Mouse (Mus musculus) midbrain, embryonic 10.5 days (tissue): ENCODE data around the gene Zfpl1. TPM values are rescaled to one million over a fixed set of nuclear protein-coding genes. Genes with fewer than 3 reads are reported as not detected.
A peak's percentile ranks its signal among the peaks of the same experiment; 100 is the strongest.
"Not testable (repeated sequence)": the region's sequence is repeated elsewhere in the genome, so short reads cannot be mapped to it uniquely, and the experiment has no call there.

Experiments
- DNase-seq: peaks from one replicate; pipeline ENCODE4 v3.0.0-alpha.2; 2017; ENCODE audit warnings: low spot score
- H3K27ac ChIP-seq: fragments of 300-500 bp; sonication (generic); replicated peaks from 2 replicates; pipeline ENCODE4 v1.5.1; 2016; ENCODE audit warnings: mild to moderate bottlenecking
- H3K27me3 ChIP-seq: fragments of 300-500 bp; sonication (generic); 2 replicates; pipeline ENCODE4 v1.6.1; 2016; ENCODE audit warnings: low read depth, mild to moderate bottlenecking; ENCODE audit not compliant: poor library complexity, severe bottlenecking
- H3K36me3 ChIP-seq: fragments of 300-500 bp; sonication (generic); 2 replicates; pipeline ENCODE4 v1.6.1; 2016; ENCODE audit warnings: mild to moderate bottlenecking, moderate library complexity
- H3K4me1 ChIP-seq: fragments of 300-500 bp; sonication (generic); 2 replicates; pipeline ENCODE4 v1.6.1; 2016
- H3K4me3 ChIP-seq: fragments of 300-500 bp; sonication (generic); 2 replicates; pipeline ENCODE4 v1.5.1; 2016; ENCODE audit warnings: mild to moderate bottlenecking, moderate library complexity
- H3K9me3 ChIP-seq: fragments of 300-500 bp; sonication (generic); replicated peaks from 2 replicates; pipeline ENCODE4 v1.6.1; 2016; ENCODE audit warnings: mild to moderate bottlenecking
- WGBS: fragments of 180-500 bp; shearing (Covaris S2); methylation state at CpG from one replicate; pipeline ENCODE4 v1.1.7; 2016; 5-methylcytosine and 5-hydroxymethylcytosine counted together
- polyA plus RNA-seq: library from polyadenylated mRNA; unstranded; fragments of >200 nt; fragmentation: Nextera tagmentation; extraction: Ambion mirVana; gene quantifications from 2 replicates; pipeline ENCODE4 v1.2.1, GENCODE M21; 2016

The Zfpl1 gene
- polyA plus RNA-seq, 1 experiment from 2014 or later, result 76.1 TPM

- Histone ChIP-seq H3K9me3 (no peaks in the 10 kb centered on the region), H3K4me3 (peak overlapping the region; percentile 97), H3K36me3 (peaks cover 51% of the 10 kb centered on the region), H3K27ac (peak overlapping the region; percentile 99), H3K27me3 (no peaks in the 10 kb centered on the region), H3K4me1 (peaks cover 24% of the 10 kb centered on the region)
- WGBS, result 3% methylated on average over 44 of the region's 44 CpGs
- no peak for DNase-seq
Measured at GRCm38 (mm10) chr19:6047154-6047898, 37.4 kb downstream of the Zfpl1 start.

GRCm38 (mm10) chr19:6046294-6047153 is 38.2 kb downstream of the Zfpl1 start, which contains the start of gene Syvn1:
Gene Syvn1 (plus strand): TSS chr19:6046576.
- Histone ChIP-seq H3K27ac (peak within 1 kb of the TSS; percentile 99), H3K4me3 (peak within 1 kb of the TSS; percentile 97), H3K36me3 (peaks cover 43% of the 10 kb centered on the region), H3K27me3 (no peaks in the 10 kb centered on the region), H3K4me1 (peaks cover 31% of the 10 kb centered on the region), H3K9me3 (no peaks in the 10 kb centered on the region)
- WGBS, result under 1% methylated on average over 65 of the region's 65 CpGs
- peak; percentile 92 for DNase-seq

GRCm38 (mm10) chr19:6045366-6046293 is 39.1 kb downstream of the Zfpl1 start:
- WGBS, result 25% methylated on average over 20 of the region's 20 CpGs
- no peak for DNase-seq
- peak overlapping the region; percentile 97 for H3K4me3 ChIP-seq
- H3K36me3 ChIP-seq, result peaks cover 34% of the 10 kb centered on the region
- H3K9me3 ChIP-seq, result no peaks in the 10 kb centered on the region
- H3K4me1 ChIP-seq, result peaks cover 33% of the 10 kb centered on the region
- H3K27me3 ChIP-seq, result no peaks in the 10 kb centered on the region
- peak overlapping the region; percentile 99 for H3K27ac ChIP-seq

- Histone ChIP-seq H3K36me3 (peaks cover 19% of the 10 kb centered on the region), H3K4me1 (peaks cover 33% of the 10 kb centered on the region)
- not testable (repeated sequence) for H3K27me3 ChIP-seq, DNase-seq, H3K4me3 ChIP-seq, H3K27ac ChIP-seq, H3K9me3 ChIP-seq
- 73% methylated on average over 4 of the region's 4 CpGs for WGBS
Measured at GRCm38 (mm10) chr19:6044102-6044501, 40.7 kb downstream of the Zfpl1 start.

GRCm38 (mm10) chr19:6042293-6042692 is 42.5 kb downstream of the Zfpl1 start:
- DNase-seq, result no peak
- H3K27me3 ChIP-seq, result no peaks in the 10 kb centered on the region
- H3K36me3 ChIP-seq, result peaks cover 5% of the 10 kb centered on the region
- H3K4me1 ChIP-seq, result peaks cover 21% of the 10 kb centered on the region
- 81% methylated on average over 9 of the region's 9 CpGs for WGBS
- no peak overlapping the region for H3K4me3 ChIP-seq
- no peaks in the 10 kb centered on the region for H3K9me3 ChIP-seq
- H3K27ac ChIP-seq, result peak overlapping the region; percentile 28; the same call in 1 of the 2 replicates

GRCm38 (mm10) chr19:6040002-6040401 is 44.8 kb downstream of the Zfpl1 start:
- H3K4me3 ChIP-seq, result no peak overlapping the region
- no peaks in the 10 kb centered on the region for H3K9me3 ChIP-seq
- no peaks in the 10 kb centered on the region for H3K27me3 ChIP-seq
- peaks cover 11% of the 10 kb centered on the region for H3K4me1 ChIP-seq
- no peak for DNase-seq
- H3K36me3 ChIP-seq, result peaks cover 5% of the 10 kb centered on the region
- H3K27ac ChIP-seq, result no peak overlapping the region

- no peaks in the 10 kb centered on the region for H3K36me3 ChIP-seq
- WGBS, result 87% methylated on average over 7 of the region's 7 CpGs
- no peak overlapping the region for H3K27ac ChIP-seq
- H3K4me1 ChIP-seq, result peaks cover 9% of the 10 kb centered on the region; the same call in 1 of the 2 replicates
- H3K9me3 ChIP-seq, result no peaks in the 10 kb centered on the region
- no peak for DNase-seq
- no peaks in the 10 kb centered on the region for H3K27me3 ChIP-seq
- no peak overlapping the region for H3K4me3 ChIP-seq
Measured at GRCm38 (mm10) chr19:6038326-6038725, 46.4 kb downstream of the Zfpl1 start.

- no peak for DNase-seq
- no peaks in the 10 kb centered on the region for H3K36me3 ChIP-seq
- H3K4me3 ChIP-seq, result no peak overlapping the region
- no peaks in the 10 kb centered on the region for H3K27me3 ChIP-seq
- H3K27ac ChIP-seq, result no peak overlapping the region
- no peaks in the 10 kb centered on the region for H3K9me3 ChIP-seq
- H3K4me1 ChIP-seq, result peaks cover 9% of the 10 kb centered on the region; the same call in 1 of the 2 replicates
Measured at GRCm38 (mm10) chr19:6037695-6038094, 47.1 kb downstream of the Zfpl1 start.

- H3K4me1 ChIP-seq, result no peaks in the 10 kb centered on the region
- H3K27ac ChIP-seq, result no peak overlapping the region
- H3K36me3 ChIP-seq, result no peaks in the 10 kb centered on the region
- no peak for DNase-seq
- WGBS, result 78% methylated on average over 9 of the region's 9 CpGs
- no peak overlapping the region for H3K4me3 ChIP-seq
- H3K27me3 ChIP-seq, result no peaks in the 10 kb centered on the region
- H3K9me3 ChIP-seq, result no peaks in the 10 kb centered on the region
Measured at GRCm38 (mm10) chr19:6035966-6036585, 48.7 kb downstream of the Zfpl1 start.
